Mouse (Mus musculus) kidney, postnatal 4 days (tissue): ENCODE data around the gene Arhgap22.

ENCODE experiments used
- DNase-seq, 2 experiments: peaks; one replicate each; pipeline ENCODE4 v3.0.0; 2021; ENCODE audit warnings: mixed read lengths in 2 of 2

Arhgap22 gene

DNA sequence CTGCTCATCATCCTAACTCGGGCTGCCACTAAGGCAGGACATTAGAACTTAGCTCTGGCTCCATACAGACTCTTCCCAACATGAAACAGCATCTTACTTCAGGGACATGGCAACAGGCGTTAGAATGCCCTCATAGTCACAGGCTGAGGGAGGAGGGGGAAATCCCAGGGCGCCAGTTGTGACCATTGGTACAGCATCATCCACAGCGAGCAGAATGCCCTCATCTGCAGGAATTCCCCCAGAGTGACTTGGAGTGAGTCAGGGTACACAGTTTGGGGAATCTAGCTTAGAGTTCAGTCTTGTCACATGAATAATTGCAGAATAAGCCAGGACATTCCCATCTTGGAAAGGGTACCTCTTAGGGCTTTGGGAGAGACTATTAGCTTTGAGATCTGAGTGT is 74.1 kb downstream of the Arhgap22 start:
- no peak for DNase-seq

DNA sequence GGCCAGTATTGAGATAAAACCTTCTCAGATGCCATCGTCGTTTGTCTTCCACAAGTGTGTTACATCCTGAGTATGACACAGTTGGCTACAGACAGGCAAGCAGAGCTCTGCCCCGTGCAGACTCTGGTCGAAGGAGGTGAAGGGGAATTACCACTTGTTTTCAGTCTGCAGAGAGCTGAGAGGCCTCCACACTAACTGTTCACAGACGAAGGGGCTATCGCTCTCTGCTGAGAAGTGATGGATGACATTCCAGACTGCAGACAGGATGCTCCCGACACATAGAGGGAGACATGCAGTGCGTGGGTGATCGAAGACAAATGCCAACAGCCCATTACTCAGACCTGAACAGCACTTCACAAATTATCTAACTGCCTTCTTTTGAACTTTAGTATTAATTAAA is 76.2 kb downstream of the Arhgap22 start:
- no peak for DNase-seq

DNA sequence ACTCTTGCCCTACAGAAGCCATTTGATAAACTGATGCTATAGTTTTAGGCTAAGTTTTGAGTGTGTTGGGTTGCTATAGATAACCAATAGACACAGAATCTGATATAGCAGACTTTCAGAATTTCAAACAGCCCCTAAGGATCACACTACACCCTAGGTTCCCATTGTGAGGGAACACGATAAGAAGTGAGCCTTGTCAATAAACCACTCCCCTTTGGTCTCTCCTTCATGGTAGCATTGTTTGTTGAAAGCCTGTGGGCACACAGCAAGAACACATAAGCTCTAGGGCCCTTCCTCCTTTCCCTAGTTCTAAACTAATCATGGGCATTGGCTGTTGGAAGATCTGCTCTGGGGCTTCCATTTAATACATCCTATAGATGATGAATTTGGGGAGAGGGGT is 80.7 kb downstream of the Arhgap22 start:
- DNase-seq: no peak

DNA sequence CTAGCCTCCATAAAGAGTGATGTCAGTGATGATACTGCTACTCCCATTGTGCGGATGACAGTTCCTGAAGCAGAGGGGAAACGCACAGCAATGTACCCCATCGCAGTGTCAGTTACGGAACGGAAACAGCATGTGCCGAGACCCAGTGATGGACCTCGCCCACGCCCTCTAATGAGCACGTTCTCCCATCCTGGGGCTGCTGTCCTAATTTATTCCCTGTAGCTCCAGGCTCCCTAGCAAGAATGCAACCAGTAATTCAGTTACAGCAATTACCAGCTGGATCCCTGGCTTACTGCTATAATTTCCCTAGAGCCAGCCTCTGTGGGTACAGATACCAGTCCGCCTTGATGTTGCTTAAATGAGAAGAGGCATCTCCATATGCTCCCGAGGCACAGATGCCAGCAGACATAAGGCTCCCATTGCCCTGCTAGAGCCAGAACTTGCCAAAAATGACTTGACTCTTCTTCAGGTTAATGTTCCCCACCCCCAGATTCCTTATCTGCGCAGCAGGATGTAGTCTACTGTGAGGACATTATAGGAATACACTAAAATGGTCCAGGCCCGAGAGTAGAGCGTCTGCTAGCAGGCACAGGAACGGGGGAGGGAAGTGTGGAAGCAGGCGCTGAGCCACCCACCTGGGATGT is 83.0 kb downstream of the Arhgap22 start:
- no peak for DNase-seq

DNA sequence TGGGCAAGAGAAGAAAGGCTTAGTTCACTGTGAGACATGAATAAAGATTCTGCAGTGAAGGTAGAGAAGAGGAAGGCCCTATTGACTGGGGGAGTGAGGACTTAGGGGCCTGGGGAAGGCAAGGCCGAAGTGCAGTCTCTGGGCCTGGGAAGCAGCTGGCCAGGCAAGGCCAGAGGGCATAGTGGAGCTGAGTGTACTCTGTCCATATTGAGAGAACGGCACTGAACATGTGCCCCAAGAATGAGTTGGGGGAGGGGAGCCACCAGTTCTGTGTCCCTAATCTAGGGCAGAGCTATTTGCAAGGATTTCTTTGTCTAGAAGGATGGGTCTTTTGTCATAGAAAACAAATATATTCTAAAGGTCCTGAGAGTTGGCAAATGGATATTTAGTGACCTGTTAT is 86.8 kb downstream of the Arhgap22 start:
- DNase-seq: no peak

DNA sequence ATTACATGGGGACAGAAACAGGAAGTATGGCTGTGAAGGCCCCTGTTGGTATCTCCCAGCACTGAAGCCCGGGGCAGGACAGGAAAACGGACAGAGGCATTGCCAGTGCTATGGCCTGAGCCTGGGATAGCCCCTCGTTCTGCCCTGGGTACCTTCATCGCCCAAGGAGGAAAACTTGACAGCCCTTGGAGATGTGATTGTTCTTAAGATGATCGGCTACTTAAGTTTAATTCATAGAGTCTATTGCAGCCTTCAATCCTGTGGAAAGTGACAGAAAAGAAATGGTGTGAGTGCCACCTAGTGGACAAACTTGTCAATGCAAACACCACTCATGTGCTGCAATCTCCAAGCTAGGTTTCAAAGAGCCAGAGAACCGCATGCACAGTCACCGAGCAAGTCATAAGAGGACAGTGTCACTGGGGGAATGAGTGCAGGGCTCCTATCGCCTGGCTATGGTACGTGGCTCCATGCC is 89.6 kb downstream of the Arhgap22 start:
- DNase-seq: peak; percentile 81 to 84

DNA sequence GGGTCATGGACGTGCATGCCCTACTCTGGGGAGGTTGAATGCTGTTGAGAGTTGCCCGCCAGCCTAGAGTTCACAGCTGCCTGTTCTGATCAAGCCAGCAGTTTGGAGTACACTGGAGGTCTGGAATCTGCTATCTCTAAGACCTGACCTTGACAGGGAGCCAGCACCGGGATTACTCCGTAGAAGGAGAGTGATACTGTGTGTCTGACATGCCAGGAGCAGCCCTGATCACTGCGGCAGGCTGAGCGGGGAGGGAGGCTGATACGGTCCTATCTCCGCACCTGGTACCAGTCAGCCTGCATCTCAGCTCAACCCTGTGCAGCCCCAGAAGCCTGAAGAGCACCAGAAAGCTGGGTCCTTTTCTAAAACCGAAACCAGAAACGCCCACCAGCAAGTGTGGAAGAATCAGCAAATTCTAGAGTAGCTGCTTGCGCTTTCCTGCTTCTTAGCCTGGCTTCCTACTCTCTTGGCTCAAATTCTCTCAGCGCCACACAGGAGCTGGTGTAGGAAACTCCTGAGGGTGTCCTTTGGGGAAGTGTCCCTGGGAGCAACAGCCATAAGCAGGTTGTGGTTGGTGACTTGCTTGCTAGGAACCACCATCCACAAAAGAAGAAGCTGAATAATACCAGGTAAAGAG is 91.9 kb downstream of the Arhgap22 start:
- no peak for DNase-seq

DNA sequence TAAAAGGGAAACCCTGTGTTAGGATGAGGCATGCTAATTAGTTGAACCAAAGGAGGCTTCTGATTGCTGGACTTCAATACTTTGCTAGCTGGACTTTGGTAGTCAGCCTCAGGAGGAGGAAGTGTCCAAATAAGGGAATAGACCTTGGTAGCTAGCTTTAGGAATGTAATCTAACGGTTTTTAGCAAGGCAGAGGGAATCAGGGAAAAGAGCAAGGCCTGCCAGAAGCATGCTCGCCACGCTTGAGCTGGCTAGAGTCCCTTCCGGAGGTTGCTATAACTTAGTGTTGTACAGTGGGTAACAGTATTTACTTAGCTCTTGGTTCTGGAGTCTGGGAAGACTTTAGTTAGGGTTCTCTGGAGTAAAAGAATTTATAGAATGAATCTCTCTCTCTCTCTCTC is 96.9 kb downstream of the Arhgap22 start:
- DNase-seq: peak in 1 of 2 experiments; percentile 51

DNA sequence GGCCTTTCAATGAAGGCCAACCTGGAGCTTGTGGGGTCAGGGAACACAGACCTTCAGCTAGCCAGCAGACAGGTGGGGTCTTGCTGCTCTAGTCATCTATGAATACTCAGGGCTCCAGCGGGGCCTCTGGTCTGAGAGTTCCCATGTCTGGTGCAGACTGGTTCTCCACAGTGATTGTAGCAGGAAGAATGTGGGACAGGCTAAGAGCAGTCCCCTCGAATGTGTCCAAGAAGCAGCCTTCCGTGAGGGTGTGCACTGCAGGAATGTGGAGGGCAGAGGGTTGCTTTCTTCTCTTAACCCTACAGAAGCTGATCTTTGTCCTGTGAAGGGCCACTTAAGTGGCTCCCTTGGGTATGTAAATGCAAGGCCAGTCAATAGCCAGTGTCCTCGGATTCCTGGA is 98.5 kb downstream of the Arhgap22 start:
- peak; percentile 30 to 49 for DNase-seq

DNA sequence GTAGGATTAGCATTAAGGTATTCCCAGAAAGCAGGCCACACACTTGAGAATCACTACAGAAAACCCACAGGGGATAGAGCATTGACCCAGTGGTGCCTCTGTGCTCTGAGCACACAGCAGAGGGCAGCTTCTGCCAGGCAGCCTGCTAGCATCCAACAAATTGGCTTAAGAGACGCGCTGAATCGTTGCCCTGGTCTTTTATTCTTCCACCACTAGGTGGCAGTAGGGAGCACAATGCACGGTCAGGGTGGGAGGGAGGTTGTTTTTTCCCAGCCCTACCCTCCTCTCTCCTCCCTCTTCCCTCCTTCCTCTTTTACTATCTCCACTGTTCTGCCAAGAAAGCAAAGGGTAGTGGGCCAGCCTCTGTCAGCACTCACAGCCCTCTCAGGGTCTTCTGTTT is 99.8 kb downstream of the Arhgap22 start:
- peak; percentile 69 to 78 for DNase-seq

DNA sequence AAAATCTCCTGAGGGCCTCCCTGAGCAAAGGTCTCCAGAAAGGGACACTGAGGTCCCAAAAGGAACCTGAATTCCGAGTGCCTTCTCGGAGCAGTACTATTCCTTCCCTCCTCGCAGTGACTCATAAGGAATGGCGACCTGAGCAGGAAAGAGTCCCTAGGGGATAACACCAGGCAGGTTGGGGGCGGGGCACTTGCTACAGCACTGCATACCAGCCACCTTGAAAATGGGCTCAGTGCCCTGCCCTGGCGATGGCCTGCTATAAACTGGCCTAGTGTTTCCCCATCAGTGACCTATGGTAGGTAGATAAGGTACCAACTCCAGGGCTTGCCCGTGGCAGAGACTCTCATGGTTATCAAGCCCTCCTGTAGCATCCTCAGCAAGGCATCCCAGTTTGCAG is 100.3 kb downstream of the Arhgap22 start:
- peak in 1 of 2 experiments; percentile 25 for DNase-seq

DNA sequence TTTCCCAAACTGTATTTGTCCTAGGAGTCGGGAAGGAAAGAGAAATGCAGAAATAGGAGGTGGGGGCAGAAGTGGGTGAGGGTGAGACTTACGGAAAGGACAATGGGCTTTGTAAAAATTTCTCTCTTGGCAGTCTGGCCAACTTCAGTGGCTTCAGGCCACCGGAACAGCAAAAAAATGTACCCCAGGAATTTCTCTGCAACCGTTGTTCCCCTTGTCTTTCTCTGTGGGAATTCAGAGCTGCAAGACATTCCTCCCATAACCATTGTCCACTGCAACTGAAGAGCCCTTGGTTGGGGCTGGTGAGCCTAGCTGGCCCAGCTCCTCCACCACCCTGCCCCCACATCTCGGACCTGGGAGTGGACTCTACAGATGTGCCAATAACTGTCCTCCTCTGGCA is 101.3 kb downstream of the Arhgap22 start:
- no peak for DNase-seq

DNA sequence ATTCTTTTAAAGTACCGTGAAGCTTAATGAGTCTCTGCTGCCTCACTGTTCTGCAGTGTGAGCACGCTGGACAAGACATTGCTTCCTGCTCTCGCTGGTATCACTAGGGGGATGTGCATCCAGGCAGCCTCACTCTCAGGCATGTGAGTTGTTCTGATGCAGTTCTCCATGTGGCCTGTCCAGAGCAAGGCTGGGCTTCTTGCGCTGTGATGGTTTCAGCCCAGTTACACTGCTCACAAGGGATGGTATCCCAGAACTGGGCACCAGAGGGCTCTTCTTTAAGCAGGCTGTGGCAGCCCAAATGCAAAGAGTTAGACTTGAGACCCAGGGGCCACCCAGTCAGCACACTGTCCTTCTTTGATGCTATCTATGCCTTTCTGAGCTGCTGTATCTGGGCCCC is 101.9 kb downstream of the Arhgap22 start:
- peak; percentile 27 to 50 for DNase-seq

DNA sequence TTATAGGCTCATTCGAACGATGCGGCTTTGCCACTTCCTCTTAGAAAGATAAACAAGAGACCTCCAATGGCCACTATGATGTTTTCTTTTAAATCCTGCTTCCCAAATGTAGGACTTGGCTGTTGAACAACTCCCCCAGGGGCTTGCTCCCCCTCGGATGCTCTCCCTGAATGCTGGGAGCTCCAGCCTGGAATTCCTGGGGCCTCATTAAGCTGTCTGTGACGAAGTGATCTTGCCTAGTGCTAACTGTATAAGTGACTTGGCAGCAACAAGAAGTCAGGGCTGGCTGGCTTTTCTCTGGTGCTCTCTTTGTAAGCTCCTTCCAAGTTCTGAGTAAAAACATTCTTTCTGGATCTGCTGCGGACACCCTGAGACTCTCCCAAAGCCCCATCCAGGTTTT is 104.1 kb downstream of the Arhgap22 start:
- peak; percentile 33 to 42 for DNase-seq

DNA sequence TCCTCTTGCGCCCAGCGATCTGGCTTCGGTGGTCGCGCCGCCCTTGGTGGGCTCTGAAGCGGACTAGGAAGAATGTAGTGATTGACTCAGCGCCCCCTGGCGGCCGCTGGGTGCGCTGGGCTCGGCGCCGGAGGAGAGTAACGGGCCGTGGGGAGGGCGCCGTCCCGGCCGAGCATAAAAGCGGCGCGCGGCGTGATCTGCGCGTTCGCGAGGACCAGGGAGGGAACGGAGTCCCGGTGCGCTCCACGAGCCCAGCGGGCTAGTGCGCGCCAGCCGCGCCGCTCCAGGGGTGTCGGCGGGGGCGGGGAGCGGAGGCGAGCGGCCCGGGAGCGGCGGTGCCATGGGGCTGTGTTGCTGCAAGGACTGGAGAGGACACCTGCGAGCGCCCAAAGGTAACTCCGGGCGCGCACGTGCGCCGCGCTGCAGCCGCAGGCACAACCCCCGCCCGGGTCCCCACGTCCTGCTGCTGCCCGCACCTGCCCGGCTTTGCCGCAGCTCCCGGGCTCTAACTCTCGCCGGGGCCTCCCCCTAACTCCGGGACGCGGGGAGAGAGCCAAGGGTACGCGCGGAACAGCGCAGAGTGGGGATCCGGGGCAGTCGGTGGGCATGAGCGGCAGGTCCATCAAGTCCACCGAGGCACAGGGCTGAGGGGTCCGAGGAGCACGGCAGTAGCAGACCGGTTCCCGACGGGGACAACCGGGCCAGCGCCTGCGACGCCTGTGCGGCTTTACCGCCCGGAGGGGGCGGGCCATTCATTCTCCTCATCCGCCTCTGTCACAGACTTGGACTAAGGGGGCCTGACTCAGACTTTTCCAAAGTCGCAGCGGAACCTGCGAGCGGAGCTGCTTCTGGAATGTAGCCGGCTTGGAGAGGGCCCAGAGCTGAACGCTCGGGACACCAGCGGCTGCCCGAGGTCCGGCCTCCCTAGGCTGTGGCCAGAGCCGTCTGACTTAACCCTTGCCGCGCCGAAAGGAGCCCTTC is 106.0 kb downstream of the Arhgap22 start:
- DNase-seq: peak; percentile 89 to 93

DNA sequence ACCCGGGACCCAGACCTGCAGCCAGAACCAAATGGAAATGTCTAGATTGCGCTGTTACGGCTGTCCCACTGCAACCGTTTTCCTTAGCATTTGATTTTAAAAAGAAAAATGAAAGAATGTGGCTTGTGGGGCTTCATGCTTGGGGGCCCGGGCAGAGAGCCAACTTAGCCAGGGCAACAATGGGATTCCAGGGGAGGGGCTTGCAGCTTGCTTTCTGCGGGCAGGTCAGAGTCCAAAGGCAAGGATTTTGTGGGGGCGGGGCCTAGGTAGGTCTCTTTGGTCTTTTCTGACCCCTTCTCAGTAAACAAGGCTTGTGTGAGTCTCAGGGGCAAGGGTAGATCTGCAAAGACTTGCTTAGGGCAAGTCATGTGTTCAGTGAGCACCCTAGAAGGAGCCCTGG is 107.0 kb downstream of the Arhgap22 start:
- peak; percentile 77 to 88 for DNase-seq

DNA sequence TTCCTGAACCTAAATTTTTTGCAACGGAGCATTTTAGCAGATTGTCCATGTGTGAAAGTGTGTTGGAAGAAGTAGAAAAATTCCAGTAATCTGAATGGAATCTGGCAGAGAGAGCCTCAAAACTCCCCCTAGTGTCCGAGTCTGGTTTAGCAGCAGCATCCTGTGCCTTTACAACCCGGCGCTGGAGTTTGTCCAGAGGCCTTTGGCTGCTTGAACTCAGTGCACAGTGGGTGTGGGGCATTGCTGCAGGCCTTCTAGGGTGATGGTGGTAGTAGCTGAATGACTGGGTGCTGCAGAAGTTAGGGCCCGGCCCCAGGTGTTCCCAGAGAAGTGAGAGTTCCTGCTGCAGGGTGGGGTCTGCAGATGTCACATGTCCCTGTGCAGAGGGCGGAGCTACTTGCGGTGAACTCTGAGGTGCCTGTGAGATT is 108.8 kb downstream of the Arhgap22 start:
- DNase-seq: peak; percentile 87 to 90

DNA sequence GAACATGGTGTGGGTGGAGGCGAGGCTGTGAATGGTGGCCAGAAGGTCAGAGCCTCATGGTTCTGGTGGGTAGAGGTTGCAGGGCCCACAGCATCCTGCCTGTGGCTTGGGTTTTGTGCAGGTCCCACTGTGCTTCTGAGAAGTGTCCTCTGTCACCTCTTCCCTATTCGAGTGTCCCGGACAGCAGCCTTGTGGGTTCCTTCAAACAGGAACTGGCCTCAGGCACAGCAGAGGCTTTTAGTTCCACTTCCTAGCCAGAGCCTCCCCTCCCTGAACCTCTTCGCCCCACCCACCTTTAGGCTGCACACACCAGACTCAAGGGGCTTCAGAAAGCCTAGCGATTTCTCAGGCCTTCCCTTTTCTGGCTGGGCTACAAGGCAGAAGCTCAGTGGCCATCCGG is 110.7 kb downstream of the Arhgap22 start:
- DNase-seq: no peak

DNA sequence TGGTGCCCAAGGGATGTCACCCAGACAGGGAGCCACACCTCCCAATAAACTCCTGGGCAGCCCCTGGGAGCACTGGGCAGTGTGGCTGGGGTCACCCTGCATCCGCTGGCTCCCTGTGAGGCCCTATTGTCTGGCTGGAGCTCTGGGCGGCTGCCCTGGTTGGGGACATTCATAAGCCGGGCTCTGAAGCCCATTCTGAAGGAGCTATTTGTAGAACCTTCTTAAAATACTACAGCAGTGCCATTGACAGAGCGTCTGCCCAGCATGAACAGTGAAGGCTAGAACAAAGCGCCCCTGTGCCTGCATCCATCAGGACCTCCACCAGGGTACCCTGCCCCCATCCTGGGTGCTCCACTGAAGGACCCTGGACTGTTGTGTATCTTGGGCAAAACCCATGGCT is 114.5 kb downstream of the Arhgap22 start:
- DNase-seq: no peak

DNA sequence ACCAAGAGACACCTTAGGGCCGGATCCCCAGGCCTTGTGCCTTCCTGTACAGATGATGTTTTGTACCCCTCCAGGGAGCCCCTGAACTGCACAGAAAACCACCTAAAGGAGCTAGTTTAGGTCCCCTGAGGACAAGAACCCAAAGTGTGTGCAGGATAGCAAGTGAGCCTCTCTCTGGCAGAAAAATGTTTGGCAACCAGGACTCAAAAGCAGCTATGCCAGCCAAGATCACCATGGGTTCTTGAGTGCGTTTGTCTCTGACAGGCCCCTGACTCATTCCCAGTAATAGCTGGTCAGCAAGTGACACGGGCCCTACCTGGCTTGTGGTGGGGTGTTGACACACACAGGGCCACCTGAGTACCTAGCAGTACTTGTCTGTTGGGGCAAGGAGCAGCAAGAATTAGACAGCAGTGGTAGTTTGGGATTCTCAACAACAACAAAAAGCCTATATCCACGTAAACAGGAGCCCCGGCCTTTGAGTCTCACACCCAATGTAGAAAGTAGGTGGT is 115.5 kb downstream of the Arhgap22 start:
- DNase-seq: no peak

DNA sequence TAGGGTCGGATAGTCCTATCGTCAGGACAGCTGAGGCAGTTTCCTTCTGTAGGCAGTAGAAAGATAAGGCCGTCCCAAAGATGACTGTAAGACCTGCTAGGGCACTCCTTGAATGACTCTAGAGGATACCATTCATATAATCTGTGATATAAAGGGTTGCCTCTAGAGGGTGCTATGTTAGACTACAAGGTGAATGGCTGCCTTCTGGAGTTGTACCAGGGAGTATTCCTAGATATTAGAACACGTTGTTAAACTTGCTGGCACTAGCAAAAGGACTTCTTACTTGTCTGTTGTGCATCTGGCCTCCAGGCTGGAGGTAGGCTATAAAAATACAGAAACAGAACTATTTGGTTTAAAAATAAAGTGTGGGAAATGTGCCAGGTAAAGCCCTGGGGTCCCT is 117.2 kb downstream of the Arhgap22 start:
- no peak for DNase-seq

DNA sequence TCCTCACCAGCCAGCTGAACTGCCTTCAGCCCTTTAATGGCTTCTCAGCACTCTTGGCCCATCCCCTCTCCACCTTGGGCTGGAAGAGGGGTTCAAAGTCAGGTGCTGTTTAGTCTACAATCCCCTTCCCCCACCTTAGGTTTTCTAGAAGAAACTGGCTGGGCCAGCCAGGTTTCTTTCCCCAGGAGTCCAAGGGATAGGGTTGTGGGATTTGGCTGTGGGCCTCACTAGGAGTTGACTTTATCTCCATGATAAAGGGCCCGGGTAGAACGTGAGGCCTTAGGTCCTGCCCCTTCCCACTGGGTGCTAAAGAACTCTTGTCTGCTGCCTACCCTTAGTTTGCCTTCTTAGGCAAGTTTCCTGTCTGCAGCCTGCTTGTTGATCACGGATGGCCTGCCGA is 117.8 kb downstream of the Arhgap22 start:
- no peak for DNase-seq

DNA sequence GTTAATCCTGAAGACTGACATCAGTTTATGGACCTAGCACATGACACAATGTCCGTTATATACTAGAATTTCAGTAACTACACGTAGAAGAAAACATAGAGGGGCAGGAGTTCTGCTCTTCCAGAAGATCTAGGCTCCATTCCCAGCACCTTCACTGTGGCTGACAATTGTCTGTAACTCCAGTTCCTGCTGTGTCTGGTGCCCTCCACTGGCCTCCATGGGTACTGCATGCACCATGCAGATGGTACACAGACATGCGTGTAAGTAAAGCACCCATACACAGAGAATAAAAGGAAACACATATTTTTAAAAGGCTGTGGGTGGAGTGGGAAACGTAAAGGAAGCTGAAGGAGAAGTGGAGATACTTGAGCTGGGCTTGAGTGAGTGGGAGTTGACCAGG is 120.0 kb downstream of the Arhgap22 start:
- peak in 1 of 2 experiments; percentile 35 for DNase-seq
